Mouse (Mus musculus): ENCODE data around the gene Actl10.

The Actl10 gene

GRCm38 (mm10) chr2:154583906-154584872 is 32.6 kb downstream of the Actl10 start:
- DNase-seq = peak; percentile 56

GRCm38 (mm10) chr2:154584931-154585601 is 33.5 kb downstream of the Actl10 start:
- DNase-seq = no peak

DNA sequence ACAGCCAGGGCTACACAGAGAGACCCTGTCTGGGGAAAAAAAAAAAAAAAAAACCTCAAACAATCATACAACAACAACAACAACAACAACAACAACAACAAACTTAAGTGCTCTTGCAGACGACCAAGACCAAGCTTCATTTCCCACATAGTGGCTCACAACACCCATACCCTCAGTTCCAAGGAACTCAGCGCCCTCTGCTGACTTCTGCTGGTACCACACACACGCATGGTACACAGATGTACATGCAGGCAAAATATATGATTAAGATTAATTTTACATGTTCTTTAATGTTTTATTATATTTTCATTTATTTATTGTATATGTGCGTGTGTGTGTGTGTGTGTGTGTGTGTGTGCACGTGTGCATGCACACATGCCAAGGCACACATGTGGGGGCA is 34.8 kb downstream of the Actl10 start:
- peak; percentile 57 for DNase-seq

DNA sequence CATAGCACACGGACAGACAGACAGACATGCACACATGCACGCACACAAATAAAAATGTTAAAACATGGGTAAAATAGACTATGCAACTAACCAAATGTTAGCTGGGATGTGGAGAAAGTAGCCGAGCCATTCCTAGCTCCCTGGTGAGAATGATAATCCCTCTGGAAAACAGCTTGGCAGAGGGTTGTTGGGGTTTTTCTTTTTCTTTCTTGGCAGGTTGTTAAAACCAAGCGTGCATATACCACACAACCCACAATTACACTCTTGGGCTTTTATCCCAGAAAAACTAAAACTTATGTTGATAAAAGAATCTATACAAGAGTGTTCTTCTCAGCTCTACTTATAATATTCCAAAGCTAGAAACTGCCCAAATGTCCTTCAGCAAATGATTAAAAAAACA is 37.5 kb downstream of the Actl10 start:
- no peak for DNase-seq

DNA sequence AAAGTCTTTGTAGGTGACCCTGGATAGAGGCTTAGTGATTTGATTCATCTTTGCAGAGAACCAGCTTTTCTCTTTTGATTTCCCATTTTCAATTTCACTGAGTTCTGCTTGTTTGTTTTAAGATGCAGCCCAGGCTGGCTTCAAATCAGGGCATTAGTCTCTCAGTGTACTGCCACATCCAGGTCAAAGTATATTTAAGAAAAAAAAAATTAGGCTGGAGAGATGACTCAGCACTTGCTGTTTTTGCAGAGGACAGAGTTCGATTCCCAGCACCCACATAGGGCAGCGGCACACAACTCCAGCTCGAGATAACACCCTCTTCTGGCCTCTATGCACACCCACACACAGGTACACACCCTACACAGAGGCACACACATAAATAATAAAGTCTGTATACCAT is 39.7 kb downstream of the Actl10 start:
- no peak for DNase-seq

DNA sequence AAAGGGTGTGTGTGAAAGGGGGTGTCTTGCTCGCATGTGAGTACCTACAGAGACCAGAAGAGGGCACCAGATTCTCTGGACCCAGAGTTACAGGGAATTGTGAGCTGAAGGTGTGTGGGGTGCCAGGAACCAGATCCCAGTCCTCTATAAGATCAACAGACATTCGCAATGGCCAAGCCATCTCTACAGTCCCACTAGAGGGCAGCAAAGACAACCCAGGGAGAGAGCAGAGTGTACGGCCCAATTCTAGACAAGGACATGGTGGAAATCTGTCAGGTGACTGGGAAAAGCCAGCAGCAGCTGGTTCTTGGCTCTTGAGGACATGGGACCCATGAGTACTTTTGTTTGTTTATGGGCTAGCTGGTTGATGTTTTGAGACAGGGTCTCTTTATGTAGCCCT is 41.4 kb downstream of the Actl10 start:
- DNase-seq = peak; percentile 70

GRCm38 (mm10) chr2:154595775-154596174 is 44.2 kb downstream of the Actl10 start:
- no peak for DNase-seq

DNA sequence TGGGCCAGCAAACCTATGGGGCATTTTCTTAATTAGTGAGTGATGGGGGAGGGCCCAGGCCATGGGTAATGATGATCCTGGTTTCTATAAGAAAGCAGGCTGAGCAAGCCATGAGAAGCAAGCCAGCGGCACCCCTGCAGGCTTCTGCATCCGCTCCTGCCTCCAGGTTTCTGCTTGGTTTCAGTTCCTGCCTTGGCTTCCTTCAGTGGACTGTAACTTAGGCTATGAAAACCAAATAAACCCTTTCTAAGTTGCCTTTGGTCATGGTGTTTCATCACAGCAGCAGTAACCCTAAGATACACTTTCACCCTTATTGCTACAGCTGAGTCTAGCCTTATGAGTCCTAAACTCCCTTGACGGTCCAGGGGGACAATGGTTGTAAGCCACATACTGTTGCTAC is 45.8 kb downstream of the Actl10 start:
- DNase-seq = no peak

DNA sequence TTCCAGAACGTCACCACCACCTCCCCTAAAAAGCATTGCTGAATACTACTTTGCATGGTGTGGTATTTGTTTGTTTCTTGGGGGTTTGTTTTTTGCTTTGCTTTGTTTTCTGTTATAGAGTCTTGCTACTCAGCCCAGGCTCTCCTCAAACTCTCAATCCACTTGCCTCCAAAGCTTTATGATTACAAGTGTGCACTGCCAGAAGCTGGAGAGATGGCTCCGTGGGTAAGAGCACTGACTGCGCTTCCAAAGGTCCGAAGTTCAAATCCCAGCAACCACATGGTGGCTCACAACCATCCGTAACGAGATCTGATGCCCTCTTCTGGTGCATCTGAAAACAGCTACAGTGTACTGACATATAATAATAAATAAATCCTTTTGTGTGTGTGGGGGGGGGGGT is 49.0 kb downstream of the Actl10 start:
- DNase-seq = no peak

- no peak for DNase-seq
Measured at GRCm38 (mm10) chr2:154601324-154601723, 49.7 kb downstream of the Actl10 start.
